Mouse (Mus musculus) megakaryocyte, embryonic 14.5 days (primary cell): ENCODE results near the gene Srsf1. TPM values are rescaled to one million over a fixed set of nuclear protein-coding genes. Genes with fewer than 3 reads are reported as not detected.

ENCODE experiments used
- H3K27me3 ChIP-seq: replicated peaks from 2 replicates; pipeline ENCODE3; 2012; ENCODE audit warnings: inconsistent platforms
- H3K36me3 ChIP-seq: replicated peaks from 2 replicates; pipeline ENCODE3; 2012; ENCODE audit warnings: low read length, inconsistent platforms, mixed read lengths
- H3K4me1 ChIP-seq: 2 replicates; pipeline ENCODE4 v1.6.1; 2012; ENCODE audit warnings: inconsistent platforms
- H3K4me3 ChIP-seq: replicated peaks from 2 replicates; pipeline ENCODE3; 2012; ENCODE audit warnings: moderate library complexity, mild to moderate bottlenecking, inconsistent platforms
- H3K9me3 ChIP-seq: 2 replicates; pipeline ENCODE4 v1.6.1; 2012; ENCODE audit warnings: inconsistent platforms
- FLI1 ChIP-seq: IDR thresholded peaks from 2 replicates; pipeline ENCODE4 v1.6.1; 2012; ENCODE audit warnings: low read length, inconsistent platforms, mixed read lengths
- GATA1 ChIP-seq: IDR thresholded peaks from 3 replicates; pipeline ENCODE4 v1.6.1; 2012; ENCODE audit warnings: mixed read lengths, low read length, inconsistent platforms, borderline replicate concordance
- polyA plus RNA-seq: library from polyadenylated mRNA; stranded (reverse); fragments of >175 nt; gene quantifications from 2 replicates; pipeline ENCODE4 v1.2.3, GENCODE M21; 2012; ENCODE audit warnings: low replicate concordance; ENCODE audit not compliant: insufficient read depth

The Srsf1 gene
- polyA plus RNA-seq, 1 experiment = 74.9 TPM

DNA sequence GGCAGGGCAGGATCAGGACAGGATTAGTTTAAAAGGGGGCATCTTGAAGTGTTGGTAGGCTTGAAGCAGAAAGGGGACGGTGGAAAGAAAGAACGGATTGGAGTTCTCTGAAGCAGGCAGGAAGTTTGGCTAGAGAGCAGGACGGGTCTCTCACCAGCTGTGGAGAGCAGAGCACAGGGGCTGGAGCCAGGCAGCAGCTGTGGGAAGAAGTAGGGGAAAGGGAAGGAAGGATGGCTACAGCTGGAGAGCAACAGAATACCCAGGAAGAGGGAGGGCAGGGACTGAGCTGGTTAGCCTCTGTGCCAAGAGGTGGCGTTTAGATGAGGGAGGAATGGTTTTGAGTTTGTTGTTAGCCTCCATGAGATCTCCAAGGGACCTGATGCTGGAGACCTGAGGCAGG lies 50.0 kb downstream of the Srsf1 start:
- H3K9me3 ChIP-seq = no peaks in the 10 kb centered on the region
- no peaks in the 10 kb centered on the region for H3K27me3 ChIP-seq
- peaks cover 71% of the 10 kb centered on the region for H3K4me1 ChIP-seq
- H3K36me3 ChIP-seq = peaks cover 27% of the 10 kb centered on the region
- peak overlapping the region; percentile 92 for H3K4me3 ChIP-seq
- TF ChIP-seq FLI1 (no peak), GATA1 (no peak)

- H3K9me3 ChIP-seq = no peaks in the 10 kb centered on the region
- H3K4me3 ChIP-seq = peak within 1 kb of the TSS; percentile 92
- peaks cover 33% of the 10 kb centered on the region for H3K36me3 ChIP-seq
- peaks cover 71% of the 10 kb centered on the region for H3K4me1 ChIP-seq
- no peak for TF ChIP-seq FLI1
- TF ChIP-seq GATA1 = no peak
- no peaks in the 10 kb centered on the region for H3K27me3 ChIP-seq
Observed at GRCm38 (mm10) chr11:88098021-88098729, 51.0 kb downstream of the Srsf1 start, which contains the start of gene Cuedc1. Gene Cuedc1, plus strand, starts transcription at chr11:88098058.

- TF ChIP-seq GATA1 (no peak), FLI1 (no peak)
- peaks cover 35% of the 10 kb centered on the region for H3K36me3 ChIP-seq
- H3K4me3 ChIP-seq = peak overlapping the region; percentile 92
- H3K4me1 ChIP-seq = peaks cover 74% of the 10 kb centered on the region
- no peaks in the 10 kb centered on the region for H3K27me3 ChIP-seq
- H3K9me3 ChIP-seq = no peaks in the 10 kb centered on the region
Observed at GRCm38 (mm10) chr11:88098787-88099598, 51.8 kb downstream of the Srsf1 start.

DNA sequence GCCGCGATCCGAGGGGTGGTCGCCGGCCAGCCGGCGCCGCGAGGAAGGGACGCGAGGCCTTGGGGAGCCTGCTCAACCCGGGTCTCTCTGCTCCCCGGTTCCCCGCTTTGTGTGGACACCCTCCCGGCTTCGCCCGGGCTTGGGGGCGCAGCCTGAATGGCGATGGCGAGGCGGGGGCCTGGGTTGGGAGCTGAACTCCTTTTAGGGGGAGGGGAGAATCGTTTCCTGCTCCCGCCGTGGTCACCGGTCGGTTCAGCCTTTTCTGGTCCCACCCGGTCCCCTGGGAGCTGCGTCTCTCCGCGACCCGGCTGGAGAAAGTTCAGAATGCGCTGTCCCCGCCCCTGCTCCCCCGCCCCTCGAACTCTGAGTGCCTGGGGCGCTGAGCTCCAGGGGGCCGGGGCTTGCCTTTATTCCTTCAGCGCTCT lies 52.4 kb downstream of the Srsf1 start:
- peak overlapping the region; percentile 92 for H3K4me3 ChIP-seq
- no peaks in the 10 kb centered on the region for H3K27me3 ChIP-seq
- no peaks in the 10 kb centered on the region for H3K9me3 ChIP-seq
- peaks cover 41% of the 10 kb centered on the region for H3K36me3 ChIP-seq
- H3K4me1 ChIP-seq = peaks cover 76% of the 10 kb centered on the region
- TF ChIP-seq FLI1 (no peak), GATA1 (no peak)

- no peaks in the 10 kb centered on the region for H3K9me3 ChIP-seq
- H3K36me3 ChIP-seq = peaks cover 42% of the 10 kb centered on the region
- H3K4me3 ChIP-seq = peak overlapping the region; percentile 92
- no peaks in the 10 kb centered on the region for H3K27me3 ChIP-seq
- TF ChIP-seq GATA1 (no peak), FLI1 (no peak)
- H3K4me1 ChIP-seq = peaks cover 77% of the 10 kb centered on the region
Observed at GRCm38 (mm10) chr11:88100170-88100569, 53.0 kb downstream of the Srsf1 start.

Other genes starting within 250 kb of the Srsf1 start
- gene Lpo, start 219.1 kb upstream of the Srsf1 start, polyA plus RNA-seq = not detected in 2 replicates
- 3.8 TPM in 1 of 2 replicates, not detected in the other for gene Mks1, start 194.2 kb upstream of the Srsf1 start, polyA plus RNA-seq
- gene Epx, start 171.8 kb upstream of the Srsf1 start, polyA plus RNA-seq = 0.39 TPM in 1 of 2 replicates, not detected in the other
- gene Olfr462, start 155.1 kb upstream of the Srsf1 start, polyA plus RNA-seq = not detected in 2 replicates
- not detected in 2 replicates for gene Olfr463, start 150.0 kb upstream of the Srsf1 start, polyA plus RNA-seq
- not detected in 2 replicates for gene Olfr464, start 126.4 kb upstream of the Srsf1 start, polyA plus RNA-seq
- 32.1 and 63.0 TPM in 2 replicates for gene Dynll2, start 59.8 kb upstream of the Srsf1 start, polyA plus RNA-seq
- gene Vezf1, start 20.9 kb downstream of the Srsf1 start, polyA plus RNA-seq = 5.8 and 9.9 TPM in 2 replicates
- 294 and 346 TPM in 2 replicates for gene Cuedc1, start 50.7 kb downstream of the Srsf1 start, polyA plus RNA-seq
- 62.3 and 197 TPM in 2 replicates for gene Mrps23, start 157.0 kb downstream of the Srsf1 start, polyA plus RNA-seq
- not detected in 2 replicates for gene Ccdc182, start 246.7 kb downstream of the Srsf1 start, polyA plus RNA-seq